Mouse (Mus musculus): ENCODE results near the gene Zfp319. TPM values are rescaled to one million over a fixed set of nuclear protein-coding genes. Genes with fewer than 3 reads are reported as not detected.

Zfp319 gene
- polyA plus RNA-seq, 1 experiment from 2014 or later = 6.6 TPM

DNA sequence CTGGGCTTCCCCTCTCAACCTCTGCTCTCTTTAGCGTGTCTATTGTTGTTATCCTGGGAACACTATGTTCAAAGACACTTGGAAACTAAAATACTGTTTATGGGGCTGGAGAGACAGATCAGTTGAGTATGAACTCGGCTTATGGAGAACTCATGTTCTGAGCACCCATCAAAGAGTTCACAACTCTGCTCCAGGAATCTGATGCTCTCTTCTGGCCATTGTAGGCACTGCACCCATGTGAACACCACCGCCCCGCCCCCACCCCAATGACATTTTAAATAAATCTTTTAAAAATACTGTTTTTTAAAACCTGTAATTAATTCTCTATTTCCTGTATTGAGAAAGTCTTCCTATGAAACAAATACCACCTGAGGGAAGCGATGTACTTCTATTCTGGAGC lies 29.3 kb downstream of the Zfp319 start:
- WGBS = 18% methylated on average over 5 of the region's 5 CpGs
- Histone ChIP-seq H3K36me3 (ENCODE audit: insufficient read depth, low read length) (no peaks in the 10 kb centered on the region), H3K4me2 (ENCODE audit: low read length) (no peak overlapping the region), H3K4me3 (replicated peaks; ENCODE audit: low read depth, low read length) (no peak overlapping the region), H3K9ac (ENCODE audit: low read depth, low read length) (no peak overlapping the region), H3K27ac (no peak overlapping the region), H3K9me3 (replicated peaks; ENCODE audit: low read length) (no peaks in the 10 kb centered on the region), H3K27me3 (ENCODE audit: insufficient read depth, low read length) (no peaks in the 10 kb centered on the region), H3K4me1 (replicated peaks; ENCODE audit: insufficient read depth, low read length) (no peaks in the 10 kb centered on the region)
- peak; percentile 83 for TF ChIP-seq CTCF (IDR thresholded peaks at IDR 0.05; ENCODE audit: low read depth)
- DNase-seq (ENCODE audit: low spot score) (peak; percentile 78), ATAC-seq (replicated peaks; ENCODE audit: low FRiP score, low read depth) (no peak)

DNA sequence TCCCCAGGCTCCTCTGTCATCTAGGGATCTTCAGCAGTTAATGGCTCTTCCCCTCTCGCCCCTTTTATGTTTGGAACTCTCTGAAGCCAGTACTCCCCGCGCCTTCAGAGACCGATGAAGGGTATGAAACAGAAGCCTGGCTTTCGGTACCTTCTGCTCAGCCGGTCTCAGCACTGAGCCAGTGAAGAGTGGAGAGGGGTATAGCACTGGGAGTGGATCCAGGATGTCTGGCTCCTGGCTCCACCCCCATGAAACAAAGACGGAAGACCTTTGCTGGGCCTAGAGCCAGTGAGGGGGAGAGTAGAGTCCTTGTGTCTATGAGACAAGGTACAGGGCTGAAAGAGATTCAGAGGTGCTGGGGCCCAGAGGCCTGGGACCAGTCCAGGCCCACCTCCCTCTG lies 37.9 kb downstream of the Zfp319 start:
- Histone ChIP-seq H3K9ac (ENCODE audit: low read depth, low read length) (peak overlapping the region; percentile 47; the same call in 1 of the 2 replicates), H3K36me3 (ENCODE audit: insufficient read depth, low read length) (no peaks in the 10 kb centered on the region), H3K4me3 (replicated peaks; ENCODE audit: low read depth, low read length) (peak overlapping the region; percentile 24), H3K4me2 (ENCODE audit: low read length) (peak overlapping the region; percentile 62), H3K9me3 (replicated peaks; ENCODE audit: low read length) (no peaks in the 10 kb centered on the region), H3K27ac (peak overlapping the region; percentile 74), H3K27me3 (ENCODE audit: insufficient read depth, low read length) (no peaks in the 10 kb centered on the region), H3K4me1 (replicated peaks; ENCODE audit: insufficient read depth, low read length) (no peaks in the 10 kb centered on the region; the same call in 1 of the 2 replicates)
- peak; percentile 76 for DNase-seq (ENCODE audit: low spot score)
- 27% methylated on average over 7 of the region's 7 CpGs for WGBS
- no peak for ATAC-seq (replicated peaks; ENCODE audit: low FRiP score, low read depth)
- no peak for TF ChIP-seq CTCF (IDR thresholded peaks at IDR 0.05; ENCODE audit: low read depth)

DNA sequence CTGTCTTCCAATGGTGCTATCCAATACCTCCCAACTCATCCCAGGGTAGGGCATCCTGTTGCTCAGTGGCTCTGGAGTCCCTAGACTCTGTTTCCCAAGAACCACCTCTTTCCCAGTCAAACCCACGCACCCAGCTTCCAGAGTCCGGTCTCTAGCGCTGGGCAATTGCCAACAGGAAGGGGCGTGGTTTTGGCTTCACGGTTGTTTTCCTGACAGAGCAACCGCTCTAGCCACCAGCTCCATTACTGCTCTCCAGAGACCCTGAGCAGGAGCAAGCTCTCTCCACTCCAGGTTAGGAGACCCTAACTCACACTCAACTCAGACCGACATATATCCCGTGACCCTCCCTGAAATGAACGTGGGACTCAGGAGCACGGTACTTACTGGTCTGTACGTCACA lies 38.6 kb downstream of the Zfp319 start:
- peak overlapping the region; percentile 62 for H3K4me2 ChIP-seq (ENCODE audit: low read length)
- WGBS = 50% methylated on average over 11 of the region's 11 CpGs
- no peaks in the 10 kb centered on the region for H3K36me3 ChIP-seq (ENCODE audit: insufficient read depth, low read length)
- no peaks in the 10 kb centered on the region; the same call in 1 of the 2 replicates for H3K4me1 ChIP-seq (replicated peaks; ENCODE audit: insufficient read depth, low read length)
- no peaks in the 10 kb centered on the region for H3K9me3 ChIP-seq (replicated peaks; ENCODE audit: low read length)
- no peak for TF ChIP-seq CTCF (IDR thresholded peaks at IDR 0.05; ENCODE audit: low read depth)
- H3K9ac ChIP-seq (ENCODE audit: low read depth, low read length) = peak overlapping the region; percentile 47; the same call in 1 of the 2 replicates
- DNase-seq (ENCODE audit: low spot score) = peak; percentile 89
- peak overlapping the region; percentile 74 for H3K27ac ChIP-seq
- H3K4me3 ChIP-seq (replicated peaks; ENCODE audit: low read depth, low read length) = peak overlapping the region; percentile 24
- ATAC-seq (replicated peaks; ENCODE audit: low FRiP score, low read depth) = peak; percentile 30
- no peaks in the 10 kb centered on the region for H3K27me3 ChIP-seq (ENCODE audit: insufficient read depth, low read length)

DNA sequence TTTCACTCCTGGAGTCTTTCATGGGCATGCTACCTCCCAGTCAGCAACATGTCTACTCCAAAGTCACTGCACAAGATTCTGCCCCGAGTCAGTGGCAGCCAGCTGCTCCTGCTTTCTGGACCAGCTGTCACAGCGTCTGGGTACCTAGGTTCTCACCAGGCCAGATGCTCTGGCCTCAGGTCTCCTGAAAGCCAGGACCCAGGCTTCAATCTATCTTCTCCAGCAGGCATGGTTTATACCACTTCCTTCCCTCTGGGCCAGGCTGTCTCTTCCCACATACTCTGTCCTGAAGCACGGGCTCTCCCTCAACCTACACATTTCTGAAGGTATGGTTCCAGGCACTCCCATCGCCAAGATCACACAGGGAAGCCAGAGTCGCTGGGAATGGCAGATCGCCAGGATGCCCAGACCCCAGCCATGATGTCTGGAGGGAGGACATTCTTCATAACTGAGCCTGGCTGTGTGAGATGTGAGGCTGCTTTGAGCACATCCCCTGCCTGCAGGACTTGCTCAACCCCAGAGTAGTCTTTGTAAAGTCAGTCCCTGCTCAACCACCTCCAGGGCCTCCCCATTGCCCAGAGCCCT lies 42.6 kb downstream of the Zfp319 start:
- ATAC-seq (replicated peaks; ENCODE audit: low FRiP score, low read depth) (no peak), DNase-seq (ENCODE audit: low spot score) (no peak)
- Histone ChIP-seq H3K27me3 (ENCODE audit: insufficient read depth, low read length) (no peaks in the 10 kb centered on the region), H3K36me3 (ENCODE audit: insufficient read depth, low read length) (no peaks in the 10 kb centered on the region), H3K4me3 (replicated peaks; ENCODE audit: low read depth, low read length) (no peak overlapping the region), H3K4me1 (replicated peaks; ENCODE audit: insufficient read depth, low read length) (no peaks in the 10 kb centered on the region; the same call in 1 of the 2 replicates), H3K9ac (ENCODE audit: low read depth, low read length) (no peak overlapping the region), H3K9me3 (replicated peaks; ENCODE audit: low read length) (no peaks in the 10 kb centered on the region), H3K27ac (no peak overlapping the region), H3K4me2 (ENCODE audit: low read length) (no peak overlapping the region)
- TF ChIP-seq CTCF (IDR thresholded peaks at IDR 0.05; ENCODE audit: low read depth) = no peak
- 60% methylated on average over 6 of the region's 6 CpGs for WGBS

DNA sequence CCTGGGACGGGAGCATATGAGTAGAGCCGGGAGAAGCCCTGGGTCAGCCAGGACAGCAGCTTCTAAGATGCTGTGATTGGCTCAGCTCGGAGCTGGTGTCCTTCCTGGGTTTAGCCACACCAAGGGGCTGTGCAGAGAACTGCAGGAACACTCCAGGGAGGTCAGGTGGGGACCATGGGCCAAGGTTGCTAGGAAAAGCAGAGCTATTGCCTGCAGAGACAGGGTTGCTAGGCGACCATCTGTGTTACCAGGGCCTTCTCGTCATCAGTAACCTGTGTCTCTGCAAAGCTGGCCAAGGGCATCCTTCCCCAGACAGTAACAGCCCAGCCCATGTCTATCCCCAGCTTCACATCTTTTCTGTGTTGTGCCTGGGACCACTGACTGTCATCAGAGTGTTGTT lies 50.3 kb downstream of the Zfp319 start:
- no peak for DNase-seq (ENCODE audit: low spot score)
- WGBS = 63% methylated on average over 5 of the region's 5 CpGs
- no peaks in the 10 kb centered on the region for H3K27me3 ChIP-seq (ENCODE audit: insufficient read depth, low read length)
- H3K4me1 ChIP-seq (replicated peaks; ENCODE audit: insufficient read depth, low read length) = no peaks in the 10 kb centered on the region
- H3K27ac ChIP-seq = no peak overlapping the region
- no peak overlapping the region for H3K9ac ChIP-seq (ENCODE audit: low read depth, low read length)
- no peak for TF ChIP-seq CTCF (IDR thresholded peaks at IDR 0.05; ENCODE audit: low read depth)
- H3K4me3 ChIP-seq (replicated peaks; ENCODE audit: low read depth, low read length) = no peak overlapping the region
- no peak overlapping the region for H3K4me2 ChIP-seq (ENCODE audit: low read length)
- H3K36me3 ChIP-seq (ENCODE audit: insufficient read depth, low read length) = no peaks in the 10 kb centered on the region
- ATAC-seq (replicated peaks; ENCODE audit: low FRiP score, low read depth) = no peak
- no peaks in the 10 kb centered on the region for H3K9me3 ChIP-seq (replicated peaks; ENCODE audit: low read length)

Other genes starting within 250 kb of the Zfp319 start
- gene Kifc3, start 129.1 kb downstream of the Zfp319 start, polyA plus RNA-seq (2015; fragmentation: Nextera tagmentation; extraction: Ambion mirVana) = 41.2 and 46.2 TPM in 2 replicates
- gene Cngb1, start 25.4 kb downstream of the Zfp319 start, polyA plus RNA-seq (2015; fragmentation: Nextera tagmentation; extraction: Ambion mirVana) = 1.0 and 2.1 TPM in 2 replicates
- 0.30 TPM in 1 of 2 replicates, not detected in the other for gene Tepp, start 21.4 kb downstream of the Zfp319 start, polyA plus RNA-seq (2015; fragmentation: Nextera tagmentation; extraction: Ambion mirVana)
- 42.9 and 45.6 TPM in 2 replicates for gene Usb1, start 334 bp upstream of the Zfp319 start, polyA plus RNA-seq (2015; fragmentation: Nextera tagmentation; extraction: Ambion mirVana)
- gene Mmp15, start 20.3 kb upstream of the Zfp319 start, polyA plus RNA-seq (2015; fragmentation: Nextera tagmentation; extraction: Ambion mirVana) = 5.0 and 5.8 TPM in 2 replicates
- 126 and 129 TPM in 2 replicates for gene Cfap20, start 102.9 kb upstream of the Zfp319 start, polyA plus RNA-seq (2015; fragmentation: Nextera tagmentation; extraction: Ambion mirVana)
- gene Csnk2a2, start 158.1 kb upstream of the Zfp319 start, polyA plus RNA-seq (2015; fragmentation: Nextera tagmentation; extraction: Ambion mirVana) = 9.5 and 11.2 TPM in 2 replicates
- 1.5 and 2.2 TPM in 2 replicates for gene Ccdc113, start 202.1 kb upstream of the Zfp319 start, polyA plus RNA-seq (2015; fragmentation: Nextera tagmentation; extraction: Ambion mirVana)
- not detected in 2 replicates for gene Prss54, start 244.4 kb upstream of the Zfp319 start, polyA plus RNA-seq (2015; fragmentation: Nextera tagmentation; extraction: Ambion mirVana)

Measured in kidney, postnatal 0 days (tissue).